Mouse (Mus musculus): ENCODE data around the gene Emx1. TPM values are rescaled to one million over a fixed set of nuclear protein-coding genes. Genes with fewer than 3 reads are reported as not detected.
A peak's percentile ranks its signal among the peaks of the same experiment; 100 is the strongest.
"Not testable (repeated sequence)": the region's sequence is repeated elsewhere in the genome, so short reads cannot be mapped to it uniquely, and the experiment has no call there.

Gene Emx1
- polyA plus RNA-seq (2012; rRNA removed), result 46.4 and 51.2 TPM in 2 replicates

DNA sequence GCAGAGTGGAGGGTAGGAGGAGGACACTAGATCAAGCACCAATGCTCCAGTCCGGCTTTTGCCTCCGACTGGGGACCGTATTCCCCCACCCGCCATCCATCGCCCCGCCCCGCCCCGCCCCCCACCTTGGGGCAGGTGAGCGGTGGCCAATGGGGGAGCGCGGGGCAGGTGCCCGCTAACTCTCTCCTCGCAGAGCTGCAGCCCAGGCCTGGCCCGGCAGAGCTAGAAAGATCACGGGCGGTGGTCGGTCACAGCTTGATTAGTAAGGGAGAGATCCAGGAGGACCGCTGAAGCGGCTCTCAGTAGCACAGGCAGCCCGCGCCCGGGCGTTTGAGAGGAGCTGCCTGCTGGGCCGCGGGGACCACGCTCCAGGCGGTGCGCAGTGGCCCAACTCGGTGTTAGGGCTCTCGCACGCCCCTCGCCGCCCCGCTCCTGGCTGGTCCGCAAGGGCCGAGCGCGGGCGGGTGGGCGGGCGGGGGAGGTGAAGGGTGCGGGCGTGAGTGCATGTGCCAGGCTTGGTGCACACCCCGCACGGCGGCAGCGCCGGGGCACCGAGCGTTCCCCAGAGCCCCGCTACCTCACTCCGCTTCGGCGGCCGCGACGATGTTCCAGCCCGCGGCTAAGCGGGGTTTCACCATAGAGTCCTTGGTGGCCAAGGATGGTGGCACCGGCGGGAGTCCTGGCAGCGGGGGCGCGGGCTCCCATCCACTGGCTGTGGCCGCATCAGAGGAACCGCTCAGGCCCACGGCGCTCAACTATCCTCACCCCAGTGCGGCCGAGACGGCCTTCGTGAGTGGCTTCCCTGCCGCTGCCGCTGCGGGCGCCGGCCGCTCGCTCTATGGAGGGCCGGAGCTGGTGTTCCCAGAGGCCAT, at the start of gene Emx1:
Gene Emx1 (plus strand): TSS at position 99 of the 872 bp plus-strand sequence.
- H3K4me1 ChIP-seq (ENCODE audit: control insufficient read depth, insufficient read depth, low read length), result no peaks in the 10 kb centered on the region
- peak within 1 kb of the TSS; percentile 88 for H3K27ac ChIP-seq (ENCODE audit: insufficient read depth, low read length)
- peak; percentile 60; the same call in 1 of the 2 replicates for TF ChIP-seq POLR2A (IDR thresholded peaks at IDR 0.05; ENCODE audit: extremely low read depth, insufficient read depth, low read length)
- no peak for TF ChIP-seq CTCF (IDR thresholded peaks at IDR 0.05; ENCODE audit: extremely low read depth, insufficient read depth, low read length)
- H3K4me3 ChIP-seq (ENCODE audit: insufficient read depth, low read length), result peak within 1 kb of the TSS; percentile 77

DNA sequence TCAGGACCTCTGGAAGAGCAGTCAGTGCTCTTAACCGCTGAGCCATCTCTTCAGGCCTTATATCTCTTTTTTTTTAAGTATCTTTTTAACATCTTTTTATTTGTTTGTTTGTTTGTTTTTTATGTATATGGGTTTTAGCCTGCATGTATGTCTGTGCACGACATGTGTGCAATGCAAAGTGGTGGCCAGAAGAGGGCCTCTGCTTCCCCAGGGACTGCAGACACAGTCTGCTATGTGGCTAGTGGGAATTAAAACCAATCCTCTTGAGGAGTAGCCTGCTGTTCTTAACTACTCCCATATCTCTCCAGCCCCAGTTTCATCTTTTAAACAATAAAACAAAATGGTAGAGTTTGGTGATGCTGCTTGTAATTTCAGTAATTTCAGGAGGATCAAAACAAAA, 47.7 kb upstream of the Emx1 start:
- Histone ChIP-seq H3K4me3 (ENCODE audit: insufficient read depth, low read length) (no peak overlapping the region), H3K4me1 (ENCODE audit: control insufficient read depth, insufficient read depth, low read length) (no peaks in the 10 kb centered on the region), H3K27ac (ENCODE audit: insufficient read depth, low read length) (no peak overlapping the region)
- TF ChIP-seq POLR2A (IDR thresholded peaks at IDR 0.05; ENCODE audit: extremely low read depth, insufficient read depth, low read length) (no peak), CTCF (IDR thresholded peaks at IDR 0.05; ENCODE audit: extremely low read depth, insufficient read depth, low read length) (no peak)

- not testable (repeated sequence) for H3K4me3 ChIP-seq (ENCODE audit: insufficient read depth, low read length); H3K4me1 ChIP-seq (ENCODE audit: control insufficient read depth, insufficient read depth, low read length); H3K27ac ChIP-seq (ENCODE audit: insufficient read depth, low read length)
- peak; percentile 65 for TF ChIP-seq CTCF (IDR thresholded peaks at IDR 0.05; ENCODE audit: extremely low read depth, insufficient read depth, low read length)
Measured at GRCm38 (mm10) chr6:85141013-85141412, 46.2 kb upstream of the Emx1 start.

DNA sequence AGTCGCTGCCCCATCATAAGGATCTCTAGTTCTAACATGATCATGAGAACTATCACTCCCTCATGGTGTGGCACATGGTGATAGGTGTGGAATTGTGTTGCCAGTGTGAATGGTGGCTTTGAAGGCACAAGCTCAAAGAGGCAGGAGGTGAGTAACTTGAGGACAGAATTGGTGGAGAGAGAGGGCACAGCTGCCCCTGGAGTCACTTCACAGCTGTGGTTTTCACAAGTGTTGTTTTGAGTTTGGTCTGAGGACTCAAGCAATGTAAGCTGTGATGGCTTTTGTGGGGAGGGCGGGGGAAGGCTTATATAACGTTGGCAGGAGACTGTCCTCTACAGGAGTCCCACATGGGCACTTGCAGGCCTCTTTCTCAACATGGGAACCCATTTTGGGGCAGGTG, 42.8 kb upstream of the Emx1 start:
- H3K27ac ChIP-seq (ENCODE audit: insufficient read depth, low read length), result no peak overlapping the region
- no peak for TF ChIP-seq POLR2A (IDR thresholded peaks at IDR 0.05; ENCODE audit: extremely low read depth, insufficient read depth, low read length)
- no peak for TF ChIP-seq CTCF (IDR thresholded peaks at IDR 0.05; ENCODE audit: extremely low read depth, insufficient read depth, low read length)
- H3K4me3 ChIP-seq (ENCODE audit: insufficient read depth, low read length), result no peak overlapping the region
- H3K4me1 ChIP-seq (ENCODE audit: control insufficient read depth, insufficient read depth, low read length), result no peaks in the 10 kb centered on the region

- no peak overlapping the region for H3K4me3 ChIP-seq (ENCODE audit: insufficient read depth, low read length)
- TF ChIP-seq CTCF (IDR thresholded peaks at IDR 0.05; ENCODE audit: extremely low read depth, insufficient read depth, low read length) (no peak), POLR2A (IDR thresholded peaks at IDR 0.05; ENCODE audit: extremely low read depth, insufficient read depth, low read length) (no peak)
- H3K4me1 ChIP-seq (ENCODE audit: control insufficient read depth, insufficient read depth, low read length), result no peaks in the 10 kb centered on the region
- no peak overlapping the region for H3K27ac ChIP-seq (ENCODE audit: insufficient read depth, low read length)
Measured at GRCm38 (mm10) chr6:85147636-85148035, 39.6 kb upstream of the Emx1 start.

DNA sequence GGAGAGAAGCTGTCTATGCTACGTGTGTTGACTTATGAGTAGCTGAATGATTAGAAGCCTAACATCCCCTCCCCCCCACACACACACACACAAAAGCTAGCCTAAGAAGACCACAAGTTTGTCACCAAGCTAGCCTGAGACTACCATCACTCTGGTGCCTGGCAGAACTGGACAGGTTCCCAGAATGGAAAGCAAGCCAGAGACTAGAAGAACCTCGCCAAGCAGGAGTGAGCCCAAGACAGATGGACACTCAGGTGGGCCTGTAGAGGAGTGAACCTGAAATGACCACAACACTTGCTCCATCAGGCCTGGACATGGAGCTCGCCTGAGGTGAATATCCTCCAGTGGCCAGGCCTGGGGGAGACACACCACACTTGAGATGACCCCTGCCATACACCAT, 36.9 kb upstream of the Emx1 start:
- Histone ChIP-seq H3K4me1 (ENCODE audit: control insufficient read depth, insufficient read depth, low read length) (no peaks in the 10 kb centered on the region), H3K4me3 (ENCODE audit: insufficient read depth, low read length) (no peak overlapping the region), H3K27ac (ENCODE audit: insufficient read depth, low read length) (no peak overlapping the region)
- TF ChIP-seq CTCF (IDR thresholded peaks at IDR 0.05; ENCODE audit: extremely low read depth, insufficient read depth, low read length) (no peak), POLR2A (IDR thresholded peaks at IDR 0.05; ENCODE audit: extremely low read depth, insufficient read depth, low read length) (no peak)

GRCm38 (mm10) chr6:85153970-85154540, 33.2 kb upstream of the Emx1 start:
- no peak overlapping the region for H3K4me3 ChIP-seq (ENCODE audit: insufficient read depth, low read length)
- H3K4me1 ChIP-seq (ENCODE audit: control insufficient read depth, insufficient read depth, low read length), result no peaks in the 10 kb centered on the region
- no peak overlapping the region for H3K27ac ChIP-seq (ENCODE audit: insufficient read depth, low read length)
- peak; percentile 93 for TF ChIP-seq CTCF (IDR thresholded peaks at IDR 0.05; ENCODE audit: extremely low read depth, insufficient read depth, low read length)
- no peak for TF ChIP-seq POLR2A (IDR thresholded peaks at IDR 0.05; ENCODE audit: extremely low read depth, insufficient read depth, low read length)

GRCm38 (mm10) chr6:85154861-85155528, 32.2 kb upstream of the Emx1 start:
- H3K4me3 ChIP-seq (ENCODE audit: insufficient read depth, low read length), result no peak overlapping the region
- H3K4me1 ChIP-seq (ENCODE audit: control insufficient read depth, insufficient read depth, low read length), result no peaks in the 10 kb centered on the region
- H3K27ac ChIP-seq (ENCODE audit: insufficient read depth, low read length), result no peak overlapping the region
- TF ChIP-seq CTCF (IDR thresholded peaks at IDR 0.05; ENCODE audit: extremely low read depth, insufficient read depth, low read length), result peak; percentile 32; the same call in 1 of the 2 replicates
- TF ChIP-seq POLR2A (IDR thresholded peaks at IDR 0.05; ENCODE audit: extremely low read depth, insufficient read depth, low read length), result no peak

- not testable (repeated sequence) for H3K27ac ChIP-seq (ENCODE audit: insufficient read depth, low read length); H3K4me1 ChIP-seq (ENCODE audit: control insufficient read depth, insufficient read depth, low read length); H3K4me3 ChIP-seq (ENCODE audit: insufficient read depth, low read length)
Measured at GRCm38 (mm10) chr6:85156551-85156950, 30.7 kb upstream of the Emx1 start.

- H3K27ac ChIP-seq (ENCODE audit: insufficient read depth, low read length); H3K4me3 ChIP-seq (ENCODE audit: insufficient read depth, low read length); H3K4me1 ChIP-seq (ENCODE audit: control insufficient read depth, insufficient read depth, low read length): not testable (repeated sequence)
Measured at GRCm38 (mm10) chr6:85158040-85158804, 29.0 kb upstream of the Emx1 start.
